Mouse (Mus musculus) intestine, embryonic 16.5 days (tissue): ENCODE data around the gene Shc1. TPM values are rescaled to one million over a fixed set of nuclear protein-coding genes. Genes with fewer than 3 reads are reported as not detected.

Experiments used
- ATAC-seq: fragments of 200-750 bp; cut with Nextera tagmentation; 2 replicates; pipeline ENCODE4 v1.8.0; 2017; ENCODE audit warnings: moderate TSS enrichment, moderate library complexity
- H3K27ac ChIP-seq: fragments of 300-500 bp; sonication (generic); 2 replicates; pipeline ENCODE4 v1.5.1; 2014; ENCODE audit warnings: mild to moderate bottlenecking, low read length
- H3K27me3 ChIP-seq: fragments of 300-500 bp; sonication (generic); replicated peaks from 2 replicates; pipeline ENCODE4 v1.6.1; 2014; ENCODE audit warnings: low read length, control low read depth, mixed read lengths; ENCODE audit not compliant: control insufficient read depth, insufficient read depth
- H3K36me3 ChIP-seq: fragments of 300-500 bp; sonication (generic); 2 replicates; pipeline ENCODE4 v1.6.1; 2014; ENCODE audit warnings: low read length, control low read depth; ENCODE audit not compliant: control insufficient read depth, insufficient read depth
- H3K4me1 ChIP-seq: fragments of 300-500 bp; sonication (generic); 2 replicates; pipeline ENCODE4 v1.6.1; 2014; ENCODE audit warnings: low read length, control low read depth, mixed read lengths; ENCODE audit not compliant: control insufficient read depth, insufficient read depth
- H3K4me2 ChIP-seq: fragments of 300-500 bp; sonication (generic); 2 replicates; pipeline ENCODE4 v1.6.1; 2014; ENCODE audit warnings: low read depth, low read length, control low read depth
- H3K4me3 ChIP-seq: fragments of 300-500 bp; sonication (generic); 2 replicates; pipeline ENCODE4 v1.5.1; 2014; ENCODE audit warnings: mild to moderate bottlenecking, low read length
- H3K9ac ChIP-seq: fragments of 300-500 bp; sonication (generic); 2 replicates; pipeline ENCODE4 v1.6.1; 2014; ENCODE audit warnings: low read depth, low read length
- H3K9me3 ChIP-seq: fragments of 300-500 bp; sonication (generic); 2 replicates; pipeline ENCODE4 v1.6.1; 2016; ENCODE audit warnings: low read length, control low read depth; ENCODE audit not compliant: control insufficient read depth
- WGBS: fragments of 180-500 bp; shearing (Covaris S2); extraction: QIAGEN DNeasy Blood & Tissue Kit; methylation state at CpG from one replicate; pipeline ENCODE4 v1.1.7; 2014; 5-methylcytosine and 5-hydroxymethylcytosine counted together
- polyA plus RNA-seq: library from polyadenylated mRNA; unstranded; fragments of >200 nt; fragmentation: Nextera tagmentation; extraction: Ambion mirVana; gene quantifications from 2 replicates; pipeline ENCODE4 v1.2.1, GENCODE M21; 2015

The Shc1 gene
- polyA plus RNA-seq, 1 experiment from 2014 or later, result 85.4 TPM

DNA sequence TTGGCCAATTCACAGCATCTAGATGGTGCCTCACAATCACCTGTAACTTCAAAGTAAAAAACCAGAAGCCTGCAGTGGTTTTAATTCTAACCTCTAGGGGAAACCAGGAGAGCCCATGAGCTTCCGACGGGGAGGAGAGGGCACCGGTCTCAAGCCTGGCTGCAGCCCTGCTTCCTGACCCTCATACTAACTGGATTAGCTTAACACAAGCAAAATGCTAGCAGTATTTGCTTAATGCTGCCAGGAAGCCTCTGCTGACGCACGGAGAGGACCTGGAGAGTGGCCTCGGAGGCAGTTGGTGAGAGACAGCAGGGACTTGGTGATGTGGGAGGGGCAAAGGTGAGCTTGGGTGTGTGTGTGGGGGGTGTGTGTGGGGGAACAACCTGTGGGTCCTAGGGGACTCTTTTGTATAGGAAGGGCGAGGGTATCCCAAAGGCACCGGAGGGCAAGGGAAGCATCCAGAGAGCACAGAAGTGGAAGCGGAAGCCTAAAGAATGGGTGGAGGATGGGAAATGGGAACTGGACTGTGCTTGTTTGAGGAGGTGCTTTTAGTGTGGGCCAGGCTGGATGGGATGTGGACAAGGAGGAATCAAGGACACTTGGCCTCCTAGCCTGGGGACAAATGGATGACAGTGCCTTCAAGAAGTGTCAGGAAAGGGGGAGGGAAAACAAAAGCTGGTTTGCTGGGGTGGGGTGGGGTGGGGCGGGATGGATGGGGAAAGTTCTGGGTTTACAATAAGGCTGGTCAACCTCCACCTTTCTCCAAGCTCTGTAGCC is 36.3 kb downstream of the Shc1 start, which contains the start of gene Pmvk:
TSS of gene Pmvk (plus strand) at position 141 of the 777 bp plus-strand sequence.
- 58% methylated on average over 10 of the region's 10 CpGs for WGBS
- ATAC-seq, result no peak
- Histone ChIP-seq H3K27me3 (no peaks in the 10 kb centered on the region), H3K4me3 (no peak within 1 kb of the TSS), H3K4me2 (no peak within 1 kb of the TSS), H3K27ac (no peak within 1 kb of the TSS), H3K9ac (no peak within 1 kb of the TSS), H3K9me3 (no peaks in the 10 kb centered on the region), H3K36me3 (no peaks in the 10 kb centered on the region), H3K4me1 (peaks cover 16% of the 10 kb centered on the region)

- Histone ChIP-seq H3K4me3 (no peak overlapping the region), H3K36me3 (no peaks in the 10 kb centered on the region), H3K9ac (no peak overlapping the region), H3K9me3 (no peaks in the 10 kb centered on the region), H3K4me2 (no peak overlapping the region), H3K4me1 (peaks cover 18% of the 10 kb centered on the region), H3K27ac (no peak overlapping the region), H3K27me3 (no peaks in the 10 kb centered on the region)
- whole genome bisulfite sequencing, result 83% methylated on average over 1 of the region's 1 CpGs
- ATAC-seq, result no peak
These were observed 37.6 kb downstream of the Shc1 start for GRCm38 (mm10) chr3:89455786-89456285.

DNA sequence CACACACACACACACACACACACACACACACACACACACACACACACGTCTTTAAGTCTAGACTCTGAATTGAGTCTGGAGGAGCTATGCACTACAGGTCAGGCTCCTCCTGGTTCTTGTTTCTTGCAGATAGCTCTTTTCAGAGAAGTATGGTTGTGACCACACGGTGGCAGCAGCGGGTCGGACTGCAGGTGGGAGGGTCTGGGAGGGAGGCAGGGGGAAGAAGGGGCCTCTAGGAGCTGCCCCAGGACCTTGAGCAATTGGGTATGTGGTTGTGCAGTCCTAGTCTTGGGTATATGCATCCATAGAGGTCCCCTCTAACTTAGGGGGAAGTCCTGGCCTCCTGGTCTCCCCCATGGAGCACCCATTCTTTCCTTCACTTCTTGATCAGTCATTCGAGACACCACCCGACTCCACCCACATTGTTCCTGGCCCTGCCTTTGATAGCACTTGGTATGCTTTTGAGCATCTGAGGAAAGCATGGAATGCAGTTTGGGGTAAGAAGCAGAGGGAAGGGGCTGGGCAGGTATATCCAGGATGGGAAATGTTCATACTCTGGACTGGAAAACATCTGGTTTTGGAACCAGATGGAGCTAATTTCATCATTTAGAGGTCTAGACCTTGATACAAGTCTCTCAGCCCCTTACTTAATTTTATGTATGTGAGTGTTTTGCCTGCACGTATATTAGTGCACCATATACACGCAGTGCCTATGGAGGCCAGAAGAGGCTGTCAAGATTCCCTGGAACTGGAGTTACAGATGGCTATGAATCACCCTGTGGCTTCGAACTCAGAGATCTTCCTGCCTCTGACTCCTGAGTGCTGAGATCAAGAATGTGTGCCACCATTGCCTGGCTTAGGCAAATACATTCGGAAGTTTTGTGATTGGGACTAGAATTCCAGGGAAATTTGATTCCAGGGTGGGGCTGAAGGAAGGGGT is 38.8 kb downstream of the Shc1 start:
- H3K4me2 ChIP-seq, result no peak overlapping the region
- 34% methylated on average over 10 of the region's 10 CpGs for WGBS
- peak; percentile 34 for ATAC-seq
- no peaks in the 10 kb centered on the region for H3K27me3 ChIP-seq
- H3K36me3 ChIP-seq, result 0 out of 2 replicates have a peak, but pooled peaks cover 3% of the 10 kb centered on the region
- no peak overlapping the region for H3K27ac ChIP-seq
- peaks cover 15% of the 10 kb centered on the region for H3K4me1 ChIP-seq
- no peaks in the 10 kb centered on the region for H3K9me3 ChIP-seq
- H3K4me3 ChIP-seq, result no peak overlapping the region
- no peak overlapping the region for H3K9ac ChIP-seq

DNA sequence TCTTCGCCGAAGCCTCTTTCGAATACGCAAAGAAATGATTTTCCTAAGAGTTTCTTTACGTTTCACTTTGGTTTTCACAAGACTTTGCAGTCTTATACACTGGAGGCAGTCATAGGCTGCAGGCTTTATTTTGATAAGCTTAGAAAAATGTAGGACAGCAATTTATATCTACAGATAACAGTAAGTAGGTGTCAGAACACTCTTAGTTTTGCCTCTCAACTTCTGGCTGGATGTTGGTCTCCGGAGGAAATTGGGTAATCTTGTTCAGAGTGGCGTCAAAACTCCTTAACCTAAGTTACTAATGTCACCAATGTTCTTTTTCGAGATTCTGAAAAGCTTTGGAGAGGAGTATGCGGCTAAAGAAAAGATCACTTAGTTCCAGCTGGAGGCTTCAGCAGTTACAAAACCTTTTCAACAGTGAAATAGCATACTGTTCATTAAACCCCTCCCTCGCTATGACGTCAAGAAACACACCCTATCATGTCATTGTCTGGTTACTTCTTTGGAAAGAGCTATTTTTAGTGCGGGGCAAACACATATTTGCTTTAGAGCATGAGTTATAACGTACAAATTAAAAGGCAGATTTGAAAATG is 40.2 kb downstream of the Shc1 start:
- 42% methylated on average over 13 of the region's 13 CpGs for WGBS
- H3K9ac ChIP-seq, result 0 out of 2 replicates have a peak overlapping the region, but pooled peaks have one; percentile 85
- H3K9me3 ChIP-seq, result no peaks in the 10 kb centered on the region
- 0 out of 2 replicates have a peak, but pooled peaks cover 3% of the 10 kb centered on the region for H3K36me3 ChIP-seq
- H3K4me1 ChIP-seq, result peaks cover 15% of the 10 kb centered on the region
- ATAC-seq, result peak; percentile 65
- peak overlapping the region; percentile 76 for H3K4me3 ChIP-seq
- peak overlapping the region; percentile 84 for H3K4me2 ChIP-seq
- H3K27me3 ChIP-seq, result no peaks in the 10 kb centered on the region
- H3K27ac ChIP-seq, result peak overlapping the region; percentile 55

GRCm38 (mm10) chr3:89458965-89459807 is 40.9 kb downstream of the Shc1 start:
- Histone ChIP-seq H3K36me3 (0 out of 2 replicates have a peak, but pooled peaks cover 3% of the 10 kb centered on the region), H3K27ac (peak overlapping the region; percentile 89), H3K9ac (peak overlapping the region; percentile 85), H3K9me3 (no peaks in the 10 kb centered on the region), H3K4me3 (peak overlapping the region; percentile 76), H3K4me1 (peaks cover 15% of the 10 kb centered on the region), H3K27me3 (no peaks in the 10 kb centered on the region), H3K4me2 (peak overlapping the region; percentile 84)
- ATAC-seq, result peak; percentile 89
- under 1% methylated on average over 35 of the region's 36 CpGs for WGBS

DNA sequence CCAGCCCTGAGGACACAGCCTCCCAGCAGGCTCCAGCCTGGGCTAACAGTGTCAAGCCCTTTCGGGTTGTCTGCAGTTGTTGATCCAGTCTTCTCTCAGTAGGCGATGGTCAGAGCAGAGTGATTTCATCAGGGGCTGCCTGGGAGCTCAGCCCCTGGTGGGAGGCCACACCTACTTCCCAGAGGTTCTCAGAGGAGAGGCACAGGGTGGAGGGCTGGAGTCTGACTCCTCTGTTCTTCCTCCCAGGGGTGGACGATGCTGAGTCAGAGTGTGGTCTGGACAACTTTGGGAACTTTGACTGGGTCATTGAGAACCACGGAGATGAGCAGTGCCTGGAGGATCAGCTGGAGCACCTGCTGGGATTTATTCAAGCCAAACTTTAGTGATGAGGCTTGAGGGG is 50.0 kb downstream of the Shc1 start:
- no peaks in the 10 kb centered on the region for H3K4me1 ChIP-seq
- H3K9me3 ChIP-seq, result no peaks in the 10 kb centered on the region
- H3K27me3 ChIP-seq, result no peaks in the 10 kb centered on the region
- no peak overlapping the region for H3K4me2 ChIP-seq
- no peak overlapping the region for H3K9ac ChIP-seq
- no peak for ATAC-seq
- WGBS, result 56% methylated on average over 4 of the region's 4 CpGs
- no peak overlapping the region for H3K4me3 ChIP-seq
- no peak overlapping the region for H3K27ac ChIP-seq
- no peaks in the 10 kb centered on the region for H3K36me3 ChIP-seq

- Histone ChIP-seq H3K36me3 (no peaks in the 10 kb centered on the region), H3K27ac (no peak overlapping the region), H3K4me2 (no peak overlapping the region), H3K4me3 (no peak overlapping the region), H3K27me3 (no peaks in the 10 kb centered on the region), H3K9ac (no peak overlapping the region), H3K9me3 (no peaks in the 10 kb centered on the region), H3K4me1 (no peaks in the 10 kb centered on the region)
- WGBS, result 80% methylated on average over 7 of the region's 7 CpGs
- ATAC-seq, result no peak
These were observed 54.0 kb downstream of the Shc1 start for GRCm38 (mm10) chr3:89472280-89472679.

DNA sequence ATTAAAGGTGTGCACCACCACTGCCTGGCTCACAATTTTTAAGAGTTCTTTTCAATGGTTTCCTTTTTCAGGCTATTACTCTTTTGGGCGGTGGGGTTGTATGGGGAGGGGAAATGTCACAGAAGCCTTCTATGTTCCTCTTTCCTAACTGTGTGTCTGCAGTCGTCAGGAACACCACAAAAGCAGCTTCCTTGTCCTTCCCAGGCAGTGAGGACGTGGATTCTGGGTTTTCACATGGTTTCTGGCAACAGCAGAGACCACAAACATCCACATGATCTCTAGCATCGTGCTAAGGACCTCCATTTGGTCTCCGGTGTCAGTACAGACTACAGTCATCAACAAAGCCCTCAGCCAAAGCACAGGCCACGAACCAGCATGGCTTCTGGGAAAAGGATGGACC is 55.6 kb downstream of the Shc1 start:
- Histone ChIP-seq H3K27ac (no peak overlapping the region), H3K36me3 (no peaks in the 10 kb centered on the region), H3K9me3 (no peaks in the 10 kb centered on the region), H3K9ac (no peak overlapping the region), H3K4me3 (no peak overlapping the region), H3K4me2 (no peak overlapping the region), H3K27me3 (no peaks in the 10 kb centered on the region), H3K4me1 (no peaks in the 10 kb centered on the region)
- WGBS, result 75% methylated on average over 6 of the region's 6 CpGs
- ATAC-seq, result no peak
